In genomic region chr15:92000086-92000485, GRCm38 (mm10) we compare ENCODE assay signal across 21 mouse cellular contexts. TPM values are rescaled to one million over a fixed set of nuclear protein-coding genes. Genes with fewer than 3 reads are reported as not detected.
DNase-seq lines count a peak whose midpoint lies in the region; ATAC-seq and TF ChIP-seq lines count a peak whose summit lies in the region.
"Had no signal": no experiment of that assay in that cellular context is flagged by ENCODE, and none has a peak within 500 bp of the region (broad histone marks: within the 10 kb centered on the region; RNA-seq: fewer than 3 reads in every experiment).

No protein-coding gene starts in this region.

- no peaks in the 10 kb centered on the region for H3K4me1 ChIP-seq in forebrain, postnatal 0 days (ENCODE audit: insufficient read depth)
- H3K4me1 ChIP-seq in forebrain, embryonic 11.5 days (replicated peaks; ENCODE audit: control insufficient read depth, insufficient read depth, low read length): no peaks in the 10 kb centered on the region
- no peaks in the 10 kb centered on the region for H3K4me1 ChIP-seq in lung, embryonic 14.5 days (ENCODE audit: insufficient read depth)
- H3K4me1 ChIP-seq in cerebellum, adult 2 months (ENCODE audit: control insufficient read depth, insufficient read depth, low read length): peaks cover 5% of the 10 kb centered on the region
- H3K4me1 ChIP-seq: embryonic facial prominence, embryonic 12.5 days; limb, embryonic 12.5 days had no signal

- no peak overlapping the region for H3K4me2 ChIP-seq in forebrain, postnatal 0 days (ENCODE audit: low read depth)
- H3K4me2 ChIP-seq in forebrain, embryonic 11.5 days (ENCODE audit: low read depth, low read length, severe bottlenecking): no peak overlapping the region
- no peak overlapping the region for H3K4me2 ChIP-seq in lung, embryonic 14.5 days
- H3K4me2 ChIP-seq: embryonic facial prominence, embryonic 12.5 days; limb, embryonic 12.5 days had no signal

- no peak for TF ChIP-seq CTCF in forebrain, postnatal 0 days (IDR thresholded peaks at IDR 0.05; ENCODE audit: low read depth)
- TF ChIP-seq CTCF in lung, embryonic 14.5 days (IDR thresholded peaks at IDR 0.05; ENCODE audit: low read depth): no peak
- no peak for TF ChIP-seq CTCF in cerebellum, adult 2 months (IDR thresholded peaks at IDR 0.05; ENCODE audit: borderline replicate concordance, insufficient read depth, low read depth, low read length)

- H3K36me3 ChIP-seq in forebrain, postnatal 0 days (ENCODE audit: insufficient read depth): no peaks in the 10 kb centered on the region
- H3K36me3 ChIP-seq in forebrain, embryonic 11.5 days (ENCODE audit: control insufficient read depth, insufficient read depth, low read length): no peaks in the 10 kb centered on the region
- no peaks in the 10 kb centered on the region for H3K36me3 ChIP-seq in lung, embryonic 14.5 days (ENCODE audit: insufficient read depth)
- H3K36me3 ChIP-seq: embryonic facial prominence, embryonic 12.5 days; limb, embryonic 12.5 days had no signal

- WGBS in forebrain, postnatal 0 days: 57% methylated on average over 6 of the region's 6 CpGs
- WGBS in forebrain, embryonic 11.5 days: 83% methylated on average over 6 of the region's 6 CpGs
- 64% methylated on average over 6 of the region's 6 CpGs for whole genome bisulfite sequencing in lung, embryonic 14.5 days
- 11% methylated on average over 6 of the region's 6 CpGs for WGBS in cerebellum, adult 2 months

- H3K27me3 ChIP-seq in forebrain, postnatal 0 days (ENCODE audit: insufficient read depth, low read length): no peaks in the 10 kb centered on the region
- H3K27me3 ChIP-seq in forebrain, embryonic 11.5 days (ENCODE audit: control insufficient read depth, insufficient read depth, low read length): no peaks in the 10 kb centered on the region
- no peaks in the 10 kb centered on the region for H3K27me3 ChIP-seq in lung, embryonic 14.5 days (ENCODE audit: insufficient read depth, low read length)
- no peaks in the 10 kb centered on the region for H3K27me3 ChIP-seq in cerebellum, adult 2 months (ENCODE audit: control insufficient read depth, insufficient read depth, low read length)
- H3K27me3 ChIP-seq: CH12.LX; embryonic facial prominence, embryonic 12.5 days; limb, embryonic 12.5 days had no signal

- no peak for ATAC-seq in forebrain, postnatal 0 days
- no peak for ATAC-seq in forebrain, embryonic 11.5 days (replicated peaks; ENCODE audit: low FRiP score)
- no peak for ATAC-seq in lung, embryonic 14.5 days (ENCODE audit: insufficient read depth)
- ATAC-seq: inflammation-experienced regulatory T-cells, adult 6 months; lung, postnatal 0 days had no signal

- H3K9me3 ChIP-seq in forebrain, postnatal 0 days (ENCODE audit: low read length): no peaks in the 10 kb centered on the region
- no peaks in the 10 kb centered on the region for H3K9me3 ChIP-seq in forebrain, embryonic 11.5 days (ENCODE audit: control insufficient read depth, low read length)
- no peaks in the 10 kb centered on the region for H3K9me3 ChIP-seq in lung, embryonic 14.5 days (ENCODE audit: low read depth, low read length)
- H3K9me3 ChIP-seq: embryonic facial prominence, embryonic 12.5 days; limb, embryonic 12.5 days had no signal

- H3K9ac ChIP-seq in forebrain, postnatal 0 days: no peak overlapping the region
- no peak overlapping the region for H3K9ac ChIP-seq in forebrain, embryonic 11.5 days (ENCODE audit: low read length)
- H3K9ac ChIP-seq in lung, embryonic 14.5 days: no peak overlapping the region
- H3K9ac ChIP-seq: embryonic facial prominence, embryonic 12.5 days; limb, embryonic 12.5 days; liver, embryonic 14.5 days had no signal

- no peak overlapping the region for H3K27ac ChIP-seq in forebrain, postnatal 0 days (ENCODE audit: low read depth, low read length)
- H3K27ac ChIP-seq in forebrain, embryonic 11.5 days (ENCODE audit: low read depth, low read length): no peak overlapping the region
- H3K27ac ChIP-seq in lung, embryonic 14.5 days (ENCODE audit: low read depth): no peak overlapping the region
- H3K27ac ChIP-seq in cerebellum, adult 2 months (ENCODE audit: insufficient read depth, low read length): no peak overlapping the region
- H3K27ac ChIP-seq: embryonic facial prominence, embryonic 12.5 days; limb, embryonic 12.5 days; liver, embryonic 14.5 days; stomach, postnatal 0 days had no signal

- peak; percentile 10 for DNase-seq in forebrain, postnatal 0 days
- DNase-seq in forebrain, embryonic 11.5 days (ENCODE audit: low spot score): no peak
- peak; percentile 6 for DNase-seq in lung, embryonic 14.5 days
- DNase-seq in lung, postnatal 25 days (ENCODE audit: low spot score): no peak
- DNase-seq in cerebellum, adult 2 months: peak; percentile 73 to 80
- DNase-seq in cerebellum, postnatal 4 days (ENCODE audit: low spot score in 2 of 2): peak; percentile 23 to 67
- no peak for DNase-seq in thymus, postnatal 4 days
- DNase-seq: heart, postnatal 4 days; layer of hippocampus, postnatal 36 days; right cerebral cortex, postnatal 14 days; thymus, postnatal 14 days had no signal

- TF ChIP-seq POLR2A in cerebellum, adult 2 months (IDR thresholded peaks at IDR 0.05; ENCODE audit: borderline replicate concordance, insufficient read depth, low read length): no peak

- no peak overlapping the region for H3K4me3 ChIP-seq in forebrain, postnatal 0 days (ENCODE audit: low read depth, low read length)
- no peak overlapping the region for H3K4me3 ChIP-seq in forebrain, embryonic 11.5 days (ENCODE audit: low read depth, low read length)
- no peak overlapping the region for H3K4me3 ChIP-seq in lung, embryonic 14.5 days (ENCODE audit: low read depth, low read length)
- H3K4me3 ChIP-seq in cerebellum, adult 2 months (replicated peaks; ENCODE audit: insufficient read depth, low read depth, low read length): no peak overlapping the region
- H3K4me3 ChIP-seq: embryonic facial prominence, embryonic 12.5 days; limb, embryonic 12.5 days had no signal

RNA-seq across cellular contexts. Expression of gene Cntn1, which starts 50.9 kb away (rescaled TPM):
- 187 and 192 TPM in 2 replicates for total RNA-seq in forebrain, postnatal 0 days (2014; rRNA removed)
- 83.8 and 112 TPM in 2 replicates for polyA plus RNA-seq in forebrain, postnatal 0 days (2015; fragmentation: Nextera tagmentation; extraction: Ambion mirVana)
- polyA plus RNA-seq in forebrain, embryonic 11.5 days (2014; fragmentation: Nextera tagmentation; extraction: Ambion mirVana): 2.3 and 2.8 TPM in 2 replicates
- polyA plus RNA-seq in lung, embryonic 14.5 days (2014; fragmentation: Nextera tagmentation; extraction: Ambion mirVana): 0.51 and 0.84 TPM in 2 replicates
- polyA plus RNA-seq in cerebellum, adult 2 months (2012; rRNA removed): 154 and 159 TPM in 2 replicates
- total RNA-seq: CH12.LX; common myeloid progenitor, adult 5-6 weeks; granulocyte monocyte progenitor cell, adult 5-6 weeks; megakaryocyte, adult 5-6 weeks had no signal

Comparison
In these comparisons a context has a peak if more than half of its experiments do, and no peak if none do; other contexts are left out.
1. DNase-seq: peak in forebrain, postnatal 0 days (single experiment), lung, embryonic 14.5 days (single experiment), cerebellum, adult 2 months (2 of 2) and cerebellum, postnatal 4 days (2 of 2); none in forebrain, embryonic 11.5 days (single experiment), lung, postnatal 25 days (single experiment) and thymus, postnatal 4 days (single experiment).
2. RNA of gene Cntn1, which starts 50.9 kb away (polyA plus RNA-seq): 154 to 159 TPM in cerebellum, adult 2 months and 83.8 to 112 TPM in forebrain, postnatal 0 days; 2.3 to 2.8 TPM in forebrain, embryonic 11.5 days and 0.51 to 0.84 TPM in lung, embryonic 14.5 days; every median in the first group is over 10 times any median in the second.